Comparison of ENCODE assay signal across 9 mouse cellular contexts in genomic region chr12:103262017-103262865, GRCm38 (mm10). TPM values are rescaled to one million over a fixed set of nuclear protein-coding genes. Genes with fewer than 3 reads are reported as not detected.
DNase-seq lines count a peak whose midpoint lies in the region; ATAC-seq and TF ChIP-seq lines count a peak whose summit lies in the region.
"Had no signal": no experiment of that assay in that cellular context is flagged by ENCODE, and none has a peak within 500 bp of the region (broad histone marks: within the 10 kb centered on the region; RNA-seq: fewer than 3 reads in every experiment).

No protein-coding gene starts in this region.

- ATAC-seq in cerebellum, adult (ENCODE audit: insufficient number of reproducible peaks, low FRiP score, low TSS enrichment), result no peak
- ATAC-seq in midbrain, postnatal 0 days (ENCODE audit: low FRiP score), result 0 out of 2 replicates have a peak, but pooled peaks have one; percentile 34
- ATAC-seq in midbrain, embryonic 11.5 days (ENCODE audit: low FRiP score), result no peak
- no peak for ATAC-seq in frontal cortex, adult (ENCODE audit: low TSS enrichment)

- WGBS in midbrain, postnatal 0 days, result 56% methylated on average over 13 of the region's 13 CpGs
- 73% methylated on average over 13 of the region's 13 CpGs for WGBS in midbrain, embryonic 11.5 days

- TF ChIP-seq CTCF in midbrain, postnatal 0 days (IDR thresholded peaks at IDR 0.05), result peak; percentile 56

- no peaks in the 10 kb centered on the region for H3K36me3 ChIP-seq in midbrain, postnatal 0 days (ENCODE audit: insufficient read depth, low read length)
- H3K36me3 ChIP-seq in midbrain, embryonic 11.5 days (ENCODE audit: control insufficient read depth, insufficient read depth, low read length), result no peaks in the 10 kb centered on the region
- H3K36me3 ChIP-seq in splenic B cell, adult 2 months (ENCODE audit: control insufficient read depth, insufficient read depth, low read length, poor library complexity, severe bottlenecking), result no peaks in the 10 kb centered on the region
- H3K36me3 ChIP-seq: embryonic facial prominence, embryonic 12.5 days had no signal

- H3K9me3 ChIP-seq in midbrain, postnatal 0 days (ENCODE audit: low read length), result no peaks in the 10 kb centered on the region
- no peaks in the 10 kb centered on the region for H3K9me3 ChIP-seq in midbrain, embryonic 11.5 days (ENCODE audit: control insufficient read depth, low read length)
- H3K9me3 ChIP-seq: embryonic facial prominence, embryonic 12.5 days had no signal

- no peaks in the 10 kb centered on the region for H3K4me1 ChIP-seq in midbrain, postnatal 0 days (ENCODE audit: insufficient read depth, low read length)
- no peaks in the 10 kb centered on the region for H3K4me1 ChIP-seq in midbrain, embryonic 11.5 days (ENCODE audit: control insufficient read depth, insufficient read depth, low read length)
- H3K4me1 ChIP-seq: embryonic facial prominence, embryonic 12.5 days had no signal

- H3K4me2 ChIP-seq in midbrain, postnatal 0 days (ENCODE audit: low read depth, low read length, poor library complexity, severe bottlenecking), result no peak overlapping the region
- no peak overlapping the region for H3K4me2 ChIP-seq in midbrain, embryonic 11.5 days
- H3K4me2 ChIP-seq: embryonic facial prominence, embryonic 12.5 days had no signal

- no peak overlapping the region for H3K4me3 ChIP-seq in midbrain, postnatal 0 days (ENCODE audit: low read depth, low read length)
- no peak overlapping the region for H3K4me3 ChIP-seq in midbrain, embryonic 11.5 days (ENCODE audit: low read depth, low read length)
- H3K4me3 ChIP-seq: embryonic facial prominence, embryonic 12.5 days had no signal

- H3K9ac ChIP-seq in midbrain, postnatal 0 days (replicated peaks; ENCODE audit: low read length, poor library complexity, severe bottlenecking), result no peak overlapping the region
- H3K9ac ChIP-seq in midbrain, embryonic 11.5 days (ENCODE audit: low read length), result no peak overlapping the region
- H3K9ac ChIP-seq: embryonic facial prominence, embryonic 12.5 days had no signal

- 0 out of 2 replicates have a peak overlapping the region, but pooled peaks have one; percentile 18 for H3K27ac ChIP-seq in midbrain, postnatal 0 days (ENCODE audit: low read depth, low read length)
- no peak overlapping the region for H3K27ac ChIP-seq in midbrain, embryonic 11.5 days (ENCODE audit: low read depth, low read length)
- H3K27ac ChIP-seq: embryonic facial prominence, embryonic 12.5 days had no signal

- H3K27me3 ChIP-seq in midbrain, postnatal 0 days (ENCODE audit: insufficient read depth, low read length), result no peaks in the 10 kb centered on the region
- H3K27me3 ChIP-seq in midbrain, embryonic 11.5 days (ENCODE audit: control insufficient read depth, insufficient read depth, low read length), result no peaks in the 10 kb centered on the region
- H3K27me3 ChIP-seq in splenic B cell, adult 2 months (ENCODE audit: control insufficient read depth, insufficient read depth, low read length, poor library complexity, severe bottlenecking), result no peaks in the 10 kb centered on the region
- H3K27me3 ChIP-seq: embryonic facial prominence, embryonic 12.5 days had no signal

- peak; percentile 31 to 39 for DNase-seq in cerebellum, postnatal 10 days
- peak; percentile 47 for DNase-seq in midbrain, postnatal 0 days (ENCODE audit: low spot score)
- DNase-seq in midbrain, embryonic 11.5 days (ENCODE audit: low spot score, missing footprints), result no peak
- peak; percentile 32 to 56 for DNase-seq in kidney, adult 8-10 months
- DNase-seq in splenic B cell, adult 2 months (ENCODE audit: low read depth, low spot score), result peak; percentile 22
- DNase-seq in cerebellum, adult 9-11 months, result no peak

RNA-seq across cellular contexts. Expression of gene Prima1, which starts 20.3 kb away (rescaled TPM):
- total RNA-seq in midbrain, postnatal 0 days (2014; rRNA removed), result 0.44 and 2.3 TPM in 2 replicates
- 0.46 and 1.2 TPM in 2 replicates for polyA plus RNA-seq in midbrain, postnatal 0 days (2015; fragmentation: Nextera tagmentation; extraction: Ambion mirVana)
- polyA plus RNA-seq in midbrain, embryonic 11.5 days (2014; fragmentation: Nextera tagmentation; extraction: Ambion mirVana), result 2.0 and 2.3 TPM in 2 replicates

RNA-seq across cellular contexts. Expression of gene Fam181a, which starts 48.5 kb away (rescaled TPM):
- total RNA-seq in midbrain, postnatal 0 days (2014; rRNA removed), result 11.2 and 14.9 TPM in 2 replicates
- polyA plus RNA-seq in midbrain, postnatal 0 days (2015; fragmentation: Nextera tagmentation; extraction: Ambion mirVana), result 8.9 and 11.2 TPM in 2 replicates
- 47.3 and 57.7 TPM in 2 replicates for polyA plus RNA-seq in midbrain, embryonic 11.5 days (2014; fragmentation: Nextera tagmentation; extraction: Ambion mirVana)

Comparison
In these comparisons a context has a peak if more than half of its experiments do, and no peak if none do; other contexts are left out.
1. DNase-seq: peak in cerebellum, postnatal 10 days (2 of 2), midbrain, postnatal 0 days (single experiment), kidney, adult 8-10 months (2 of 2) and splenic B cell, adult 2 months (single experiment); none in midbrain, embryonic 11.5 days (single experiment) and cerebellum, adult 9-11 months (single experiment).